Mouse (Mus musculus): ENCODE results near the gene Wfdc21.

DNA sequence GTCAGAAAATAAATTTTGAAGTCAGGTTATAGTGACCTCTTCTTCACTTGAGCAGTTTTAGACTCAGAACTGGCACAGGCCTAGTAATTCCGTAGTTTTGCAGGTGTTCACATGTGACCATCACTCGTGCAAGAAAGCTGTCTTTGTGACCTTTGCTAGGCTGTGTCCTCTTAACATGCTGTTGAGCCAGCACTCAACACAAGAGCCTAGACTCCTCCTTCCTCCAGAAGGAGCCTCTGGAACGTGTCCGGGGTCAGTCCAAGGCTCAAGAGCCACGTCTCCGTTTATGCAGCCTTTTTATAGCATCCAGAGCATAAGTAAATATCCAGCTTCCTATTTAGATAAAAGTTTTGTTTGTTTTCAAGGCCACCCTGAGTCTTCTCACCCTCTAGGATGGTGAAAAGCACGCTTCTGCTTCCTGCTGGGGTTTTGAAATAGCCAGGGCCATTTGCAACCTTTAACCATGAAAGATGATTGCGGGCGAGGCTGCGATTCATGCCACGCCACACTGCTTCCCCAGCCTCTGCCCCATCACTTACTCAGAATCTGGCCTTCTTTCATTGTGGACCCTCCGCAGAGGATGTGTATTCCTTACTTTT lies 45.7 kb downstream of the Wfdc21 start:
- TF ChIP-seq CTCF (IDR thresholded peaks at IDR 0.05; ENCODE audit: low read depth, low read length) (no peak), POLR2A (IDR thresholded peaks at IDR 0.05; ENCODE audit: extremely low read depth, insufficient read depth, low read length) (no peak)
